Mouse (Mus musculus) hindbrain, embryonic 10.5 days (tissue): Measurements from ENCODE around the gene Hlcs. TPM values are rescaled to one million over a fixed set of nuclear protein-coding genes. Genes with fewer than 3 reads are reported as not detected.

Experiments used
- DNase-seq: peaks from one replicate; pipeline ENCODE4 v3.0.0-alpha.2; 2017; ENCODE audit warnings: low spot score
- H3K27ac ChIP-seq: fragments of 300-500 bp; sonication (generic); 2 replicates; pipeline ENCODE4 v1.5.1; 2016; ENCODE audit warnings: mild to moderate bottlenecking, moderate library complexity
- H3K27me3 ChIP-seq: fragments of 300-500 bp; sonication (generic); 2 replicates; pipeline ENCODE4 v1.6.1; 2016; ENCODE audit warnings: mild to moderate bottlenecking; ENCODE audit not compliant: poor library complexity, insufficient read depth, severe bottlenecking
- H3K36me3 ChIP-seq: fragments of 300-500 bp; sonication (generic); 2 replicates; pipeline ENCODE4 v1.6.1; 2016; ENCODE audit warnings: mild to moderate bottlenecking, moderate library complexity
- H3K4me1 ChIP-seq: fragments of 300-500 bp; sonication (generic); replicated peaks from 2 replicates; pipeline ENCODE4 v1.6.1; 2016; ENCODE audit warnings: mild to moderate bottlenecking
- H3K4me3 ChIP-seq: fragments of 300-500 bp; sonication (generic); 2 replicates; pipeline ENCODE4 v1.5.1; 2016; ENCODE audit warnings: mild to moderate bottlenecking, moderate library complexity
- H3K9me3 ChIP-seq: fragments of 300-500 bp; sonication (generic); 2 replicates; pipeline ENCODE4 v1.6.1; 2016; ENCODE audit warnings: mild to moderate bottlenecking, moderate library complexity
- WGBS: fragments of 180-500 bp; shearing (Covaris S2); methylation state at CpG from one replicate; pipeline ENCODE4 v1.1.7; 2016; 5-methylcytosine and 5-hydroxymethylcytosine counted together
- polyA plus RNA-seq: library from polyadenylated mRNA; unstranded; fragments of >200 nt; fragmentation: Nextera tagmentation; extraction: Ambion mirVana; gene quantifications from 2 replicates; pipeline ENCODE4 v1.2.1, GENCODE M21; 2016

Hlcs gene
- polyA plus RNA-seq, 1 experiment from 2014 or later: 10.3 TPM

DNA sequence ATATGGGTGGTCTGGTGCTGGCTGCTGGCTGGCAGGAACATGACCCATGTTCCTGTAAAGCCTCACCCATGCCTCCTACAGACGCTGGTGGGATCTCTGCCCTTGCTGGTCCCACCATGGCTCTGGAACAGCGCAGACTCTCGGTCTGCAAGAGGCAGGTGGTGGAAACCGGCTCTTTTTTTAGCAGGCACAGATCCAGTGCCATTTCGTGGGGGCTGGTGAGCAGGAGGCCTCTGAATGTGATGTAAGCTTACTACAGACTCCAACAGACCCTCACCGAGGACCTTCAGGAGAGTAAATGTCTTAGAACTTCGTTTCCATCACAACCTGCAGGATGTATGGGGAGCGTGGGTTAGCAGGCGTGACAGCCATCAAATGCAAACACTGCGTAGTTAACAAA is 172.6 kb downstream of the Hlcs start:
- 77% methylated on average over 10 of the region's 10 CpGs for WGBS
- H3K27me3 ChIP-seq: peaks cover 17% of the 10 kb centered on the region; the same call in 1 of the 2 replicates
- H3K9me3 ChIP-seq: peaks cover 3% of the 10 kb centered on the region; the same call in 1 of the 2 replicates
- DNase-seq: no peak
- no peak overlapping the region for H3K4me3 ChIP-seq
- H3K36me3 ChIP-seq: peaks cover 7% of the 10 kb centered on the region; the same call in 1 of the 2 replicates
- H3K4me1 ChIP-seq: peaks cover 26% of the 10 kb centered on the region
- no peak overlapping the region for H3K27ac ChIP-seq

DNA sequence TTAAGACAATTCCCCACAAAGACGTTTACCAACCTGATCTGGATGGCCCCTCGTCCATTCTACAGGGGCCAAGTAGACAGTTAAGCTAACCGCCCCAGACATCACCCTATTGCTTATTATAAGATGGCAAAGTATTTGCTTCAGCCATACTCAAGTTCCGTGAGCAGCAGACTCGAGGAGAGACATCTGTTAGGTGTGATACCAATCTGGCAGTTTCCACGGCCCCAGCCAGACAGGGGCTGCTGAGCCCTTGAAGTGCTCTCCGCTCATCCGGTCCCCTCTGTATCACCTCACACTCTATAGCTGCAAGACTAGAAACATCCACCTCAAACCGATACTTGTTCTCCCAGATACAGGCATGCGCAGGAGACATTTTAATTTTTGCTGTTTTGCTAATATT is 179.2 kb downstream of the Hlcs start:
- peaks cover 5% of the 10 kb centered on the region for H3K4me1 ChIP-seq
- peaks cover 3% of the 10 kb centered on the region; the same call in 1 of the 2 replicates for H3K9me3 ChIP-seq
- H3K36me3 ChIP-seq: peaks cover 11% of the 10 kb centered on the region
- peaks cover 17% of the 10 kb centered on the region for H3K27me3 ChIP-seq
- no peak overlapping the region for H3K27ac ChIP-seq
- no peak overlapping the region for H3K4me3 ChIP-seq
- no peak for DNase-seq
- 90% methylated on average over 10 of the region's 10 CpGs for WGBS

DNA sequence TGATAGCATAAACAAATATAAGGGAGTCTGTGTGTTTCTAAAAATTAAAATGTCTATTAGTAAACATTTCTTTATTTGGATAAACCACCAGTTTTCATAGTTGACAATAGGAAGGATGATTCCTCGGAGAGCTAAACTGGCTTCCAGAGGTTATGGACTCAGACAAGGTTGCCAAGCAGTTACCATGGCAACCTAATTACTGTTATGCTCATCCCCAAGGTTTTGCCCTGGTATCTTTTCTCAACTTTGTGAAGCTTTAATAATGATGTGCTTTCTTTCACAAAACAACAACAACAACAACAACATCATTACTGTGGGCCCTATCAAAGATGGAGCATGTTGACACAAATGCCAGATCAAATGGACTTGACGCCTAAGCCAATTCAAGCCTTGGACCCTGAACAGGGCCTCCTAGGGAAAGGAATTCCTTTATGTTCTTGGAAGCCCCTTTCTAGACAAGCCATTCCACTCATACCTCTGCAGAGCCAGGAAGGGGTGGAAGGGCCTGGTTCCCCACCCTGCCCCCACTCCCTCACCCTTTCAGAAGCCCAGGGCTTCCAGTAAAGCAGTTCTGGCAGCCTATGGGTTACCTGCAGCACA is 185.0 kb downstream of the Hlcs start:
- Histone ChIP-seq H3K9me3 (no peaks in the 10 kb centered on the region), H3K4me3 (no peak overlapping the region), H3K27me3 (peaks cover 65% of the 10 kb centered on the region), H3K4me1 (peaks cover 37% of the 10 kb centered on the region), H3K27ac (no peak overlapping the region), H3K36me3 (peaks cover 4% of the 10 kb centered on the region; the same call in 1 of the 2 replicates)
- WGBS: 16% methylated on average over 2 of the region's 2 CpGs
- peak; percentile 35 for DNase-seq

DNA sequence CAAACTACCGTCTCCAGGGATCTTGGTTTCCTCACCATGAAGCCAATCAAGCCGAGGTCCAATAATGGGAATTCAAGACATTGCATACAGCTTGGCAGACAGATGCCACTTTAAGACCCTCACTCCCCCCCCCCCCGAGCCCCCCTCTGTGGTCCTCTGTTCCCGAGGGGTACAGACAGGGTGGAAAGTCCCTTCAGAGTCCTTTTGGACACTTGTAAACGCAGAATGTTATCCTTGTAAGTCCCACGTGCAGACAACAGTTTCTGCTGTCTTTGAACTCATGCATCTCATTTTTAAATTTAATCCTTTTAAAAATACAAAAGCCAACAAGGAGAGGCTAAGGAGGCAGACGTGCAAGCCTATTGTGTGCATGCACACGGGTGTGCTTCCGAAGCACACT is 187.2 kb downstream of the Hlcs start:
- Histone ChIP-seq H3K4me3 (peak overlapping the region; percentile 64; the same call in 1 of the 2 replicates), H3K4me1 (peaks cover 37% of the 10 kb centered on the region), H3K36me3 (no peaks in the 10 kb centered on the region), H3K9me3 (no peaks in the 10 kb centered on the region), H3K27ac (no peak overlapping the region), H3K27me3 (peaks cover 83% of the 10 kb centered on the region)
- WGBS: 35% methylated on average over 9 of the region's 9 CpGs
- DNase-seq: no peak

DNA sequence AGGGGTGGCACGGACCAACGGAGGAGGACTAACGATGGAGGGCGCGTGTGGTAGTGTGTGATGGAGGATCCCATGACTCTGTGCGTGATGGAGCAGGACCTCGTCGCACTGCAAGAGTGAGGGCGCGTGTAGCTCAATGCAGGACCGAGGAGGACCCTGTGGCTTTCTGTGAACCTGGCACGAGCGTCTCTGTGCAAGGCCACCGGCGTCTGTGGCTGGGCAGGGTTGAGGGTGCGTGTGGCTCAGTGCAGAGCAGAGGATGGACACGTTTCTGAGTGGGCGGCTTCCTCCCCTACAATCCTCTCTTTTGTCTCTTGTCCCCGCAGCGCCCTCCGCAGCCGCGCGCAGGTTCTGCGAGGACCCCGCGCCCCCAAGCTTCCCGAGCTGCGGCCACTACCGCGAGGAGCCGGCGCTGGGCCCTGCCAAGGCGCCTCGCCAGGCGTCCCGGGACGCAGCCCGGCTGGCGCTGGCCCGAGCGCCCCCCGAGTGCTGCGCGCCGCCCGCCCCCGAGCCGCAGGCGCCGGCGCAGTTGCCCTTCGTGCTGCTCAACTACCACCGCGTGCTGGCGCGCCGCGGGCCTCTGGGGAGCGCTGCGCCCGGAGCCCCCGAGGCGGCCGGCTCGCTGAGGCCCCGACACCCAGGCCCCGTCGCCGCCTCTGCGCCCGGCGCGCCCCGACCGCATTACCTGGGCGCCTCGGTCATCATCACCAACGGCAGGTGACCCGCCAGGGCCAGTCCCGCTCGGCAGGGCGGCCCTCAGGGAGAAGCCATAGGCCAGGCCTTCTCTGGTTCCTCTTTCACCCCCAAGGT is 188.0 kb downstream of the Hlcs start:
- WGBS: 1% methylated on average over 83 of the region's 83 CpGs
- H3K27ac ChIP-seq: peak overlapping the region; percentile 85
- no peaks in the 10 kb centered on the region for H3K9me3 ChIP-seq
- H3K4me1 ChIP-seq: peaks cover 37% of the 10 kb centered on the region
- H3K27me3 ChIP-seq: peaks cover 82% of the 10 kb centered on the region
- peak overlapping the region; percentile 64 for H3K4me3 ChIP-seq
- H3K36me3 ChIP-seq: no peaks in the 10 kb centered on the region
- peak; percentile 55 for DNase-seq

DNA sequence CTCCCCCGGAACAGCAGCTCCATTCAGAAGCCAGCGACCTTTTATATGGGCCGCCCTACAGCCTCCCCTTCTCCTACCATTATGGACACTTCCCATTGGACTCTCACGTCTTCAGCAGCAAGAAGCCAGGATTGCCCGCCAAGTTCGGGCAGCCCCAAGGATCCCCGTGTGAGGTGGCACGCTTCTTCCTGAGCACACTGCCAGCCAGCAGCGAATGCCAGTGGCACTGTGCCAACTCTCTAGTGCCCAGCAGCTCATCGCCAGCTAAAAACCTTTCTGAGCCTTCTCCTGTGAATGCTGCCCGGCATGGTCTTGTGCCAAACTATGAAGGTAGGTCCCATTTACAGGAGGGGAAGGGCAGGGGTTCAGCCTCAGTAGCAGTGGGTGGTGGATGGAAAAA is 190.1 kb downstream of the Hlcs start:
- Histone ChIP-seq H3K9me3 (no peaks in the 10 kb centered on the region), H3K4me1 (peaks cover 26% of the 10 kb centered on the region), H3K27ac (no peak overlapping the region), H3K36me3 (no peaks in the 10 kb centered on the region), H3K4me3 (no peak overlapping the region), H3K27me3 (peaks cover 95% of the 10 kb centered on the region)
- WGBS: 85% methylated on average over 11 of the region's 11 CpGs
- DNase-seq: no peak

DNA sequence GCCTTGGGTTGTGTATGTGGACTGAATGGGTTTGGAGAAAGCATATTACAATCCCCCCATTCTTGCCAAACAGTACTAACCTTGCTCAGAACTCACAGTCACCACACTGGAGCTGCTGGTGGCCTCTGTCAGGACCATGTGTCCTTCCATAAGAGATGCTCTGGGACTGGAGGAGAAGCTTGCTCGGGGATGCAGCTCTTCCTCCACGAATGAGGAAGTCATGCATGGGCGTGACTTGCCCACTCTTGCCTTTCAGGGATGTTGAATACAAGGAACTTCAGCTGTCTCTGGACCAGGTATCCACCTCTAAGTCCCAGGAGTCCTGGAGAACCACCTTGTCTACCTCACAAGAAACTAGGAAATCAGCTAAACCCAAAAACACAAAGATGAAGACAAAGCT is 191.0 kb downstream of the Hlcs start:
- Histone ChIP-seq H3K27ac (no peak overlapping the region), H3K27me3 (peaks cover 97% of the 10 kb centered on the region), H3K36me3 (no peaks in the 10 kb centered on the region), H3K9me3 (no peaks in the 10 kb centered on the region), H3K4me3 (no peak overlapping the region), H3K4me1 (peaks cover 21% of the 10 kb centered on the region)
- WGBS: 86% methylated on average over 3 of the region's 3 CpGs
- no peak for DNase-seq

DNA sequence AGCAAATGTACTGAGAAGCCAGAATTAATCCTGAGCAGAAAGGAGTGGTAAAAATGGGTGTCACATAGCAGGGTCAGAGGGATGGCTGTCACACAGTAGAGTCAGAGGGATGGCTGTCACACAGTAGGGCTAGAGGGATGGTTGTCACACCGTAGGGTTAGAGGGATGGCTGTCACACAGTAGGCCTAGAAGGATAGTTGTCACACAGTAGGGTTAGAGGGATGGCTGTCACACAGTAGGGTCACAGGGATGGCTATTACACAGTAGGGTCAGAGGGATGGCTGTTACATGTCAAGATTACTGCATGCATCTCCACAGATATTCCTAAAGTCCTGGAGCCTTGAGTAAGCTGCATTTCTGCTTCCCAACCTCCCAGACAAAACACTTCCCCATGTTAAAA is 195.0 kb downstream of the Hlcs start:
- Histone ChIP-seq H3K27me3 (peaks cover 75% of the 10 kb centered on the region), H3K4me1 (peaks cover 6% of the 10 kb centered on the region; the same call in 1 of the 2 replicates)
- 98% methylated on average over 1 of the region's 1 CpGs for WGBS

DNA sequence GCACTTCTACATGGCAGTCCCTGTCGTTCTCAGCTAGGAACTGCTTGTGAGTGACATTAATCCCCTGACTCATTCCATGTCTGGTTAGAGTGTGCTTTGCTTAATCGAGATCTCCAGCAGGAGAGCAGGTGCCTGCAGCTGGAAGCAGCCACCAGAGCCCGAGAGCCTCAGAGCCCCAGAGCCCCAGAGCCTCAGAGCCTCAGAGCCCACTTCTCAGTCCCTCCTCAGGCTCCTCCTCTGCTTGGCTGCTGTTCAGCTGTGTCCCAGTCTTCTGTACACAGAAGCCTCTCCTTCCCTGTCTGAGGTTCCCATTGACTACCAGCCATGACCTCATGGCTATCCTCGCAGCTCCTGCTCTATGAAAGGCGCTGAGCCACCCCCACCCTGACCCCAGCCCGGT is 196.0 kb downstream of the Hlcs start:
- Histone ChIP-seq H3K4me3 (no peak overlapping the region), H3K27me3 (peaks cover 68% of the 10 kb centered on the region), H3K36me3 (no peaks in the 10 kb centered on the region), H3K4me1 (peaks cover 6% of the 10 kb centered on the region; the same call in 1 of the 2 replicates), H3K27ac (no peak overlapping the region), H3K9me3 (no peaks in the 10 kb centered on the region)
- DNase-seq: no peak
- 68% methylated on average over 6 of the region's 6 CpGs for WGBS

More for the DNA sequence above, 195.0 kb downstream of the Hlcs start:
- DNase-seq: no peak
- H3K27ac ChIP-seq: no peak overlapping the region
- H3K4me3 ChIP-seq: no peak overlapping the region
- H3K36me3 ChIP-seq: no peaks in the 10 kb centered on the region
- H3K9me3 ChIP-seq: no peaks in the 10 kb centered on the region

DNA sequence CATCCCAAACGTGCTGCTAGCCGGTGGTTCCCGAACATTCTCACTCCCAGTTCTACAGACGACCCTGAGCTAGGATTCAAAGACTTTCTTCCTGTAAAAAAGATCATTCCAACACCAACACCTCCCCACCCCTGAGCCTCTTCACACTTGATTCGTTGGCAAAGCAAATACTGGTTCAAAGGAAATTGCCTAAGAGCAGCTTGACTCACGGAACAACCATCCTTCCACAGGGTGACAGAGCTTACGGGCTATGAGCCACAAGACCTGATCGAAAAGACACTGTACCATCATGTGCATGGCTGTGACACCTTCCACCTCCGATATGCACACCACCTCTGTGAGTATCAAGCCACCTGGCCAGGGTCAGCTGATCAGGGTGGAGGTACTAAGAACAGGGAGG is 198.7 kb downstream of the Hlcs start:
- H3K27me3 ChIP-seq: peaks cover 45% of the 10 kb centered on the region
- WGBS: 83% methylated on average over 9 of the region's 9 CpGs
- H3K4me1 ChIP-seq: 0 out of 2 replicates have a peak, but pooled peaks cover 6% of the 10 kb centered on the region

DNA sequence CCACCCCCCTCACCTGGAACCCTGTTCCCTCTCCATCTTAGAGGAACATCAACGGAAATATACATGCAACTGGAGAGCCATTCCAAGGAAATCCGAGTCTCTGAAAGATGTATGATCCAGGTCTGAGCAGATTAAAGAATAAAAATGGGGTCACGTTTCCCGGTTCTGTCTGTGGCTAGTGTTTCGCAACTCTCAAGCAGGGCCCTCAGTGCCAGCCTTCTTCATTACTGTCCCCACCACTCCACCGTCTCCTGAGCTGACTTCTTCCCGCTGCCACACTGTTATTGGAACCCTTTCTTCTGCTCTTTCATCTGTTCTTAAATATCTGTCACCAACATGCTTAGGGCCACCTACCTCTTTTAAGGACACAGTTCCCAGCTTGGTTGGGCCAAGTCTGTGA is 200.2 kb downstream of the Hlcs start:
- Histone ChIP-seq H3K27ac (no peak overlapping the region), H3K4me3 (no peak overlapping the region), H3K27me3 (peaks cover 41% of the 10 kb centered on the region), H3K4me1 (0 out of 2 replicates have a peak, but pooled peaks cover 6% of the 10 kb centered on the region), H3K9me3 (no peaks in the 10 kb centered on the region), H3K36me3 (no peaks in the 10 kb centered on the region)
- 88% methylated on average over 7 of the region's 7 CpGs for WGBS
- DNase-seq: no peak

More for the DNA sequence above, 198.7 kb downstream of the Hlcs start:
- DNase-seq: no peak
- Histone ChIP-seq H3K9me3 (no peaks in the 10 kb centered on the region), H3K27ac (no peak overlapping the region), H3K36me3 (no peaks in the 10 kb centered on the region), H3K4me3 (no peak overlapping the region)

DNA sequence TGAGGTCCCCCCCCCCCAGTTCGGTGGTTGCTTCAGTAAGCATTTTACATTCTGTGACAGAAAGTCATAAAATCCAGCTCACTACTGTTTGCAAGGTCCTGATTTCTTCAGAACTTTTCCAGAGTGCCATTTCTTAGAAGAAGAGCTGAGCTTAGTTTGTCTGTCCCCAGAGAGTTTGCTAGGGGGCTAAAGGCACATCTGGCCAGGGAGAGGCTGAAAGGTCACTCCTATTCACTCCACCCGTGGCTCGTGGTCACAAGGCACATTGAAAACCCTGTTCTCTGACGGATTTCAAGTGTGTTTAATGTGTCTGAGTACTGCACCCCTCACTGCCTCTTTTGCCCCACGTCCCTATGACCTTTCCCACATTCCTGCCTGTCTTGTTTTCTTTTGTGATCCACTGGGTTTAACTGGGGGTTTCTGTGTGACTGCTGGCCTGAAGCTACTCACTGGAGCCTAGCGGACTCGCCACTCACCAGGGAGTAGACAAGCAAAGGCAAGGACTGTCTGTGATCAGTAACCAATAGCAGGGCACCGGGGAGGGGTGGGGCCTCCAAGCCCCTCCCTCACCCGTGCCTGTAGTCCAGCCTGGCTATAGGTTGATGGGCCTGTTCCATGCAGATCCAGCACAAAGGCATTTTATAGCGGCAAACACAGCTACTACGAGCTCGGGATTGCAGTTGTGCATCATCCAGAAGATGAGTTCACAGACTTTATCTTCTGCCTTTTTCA is 215.5 kb downstream of the Hlcs start:
- Histone ChIP-seq H3K36me3 (no peaks in the 10 kb centered on the region), H3K27ac (no peak overlapping the region), H3K27me3 (peaks cover 94% of the 10 kb centered on the region), H3K4me1 (peaks cover 29% of the 10 kb centered on the region), H3K4me3 (0 out of 2 replicates have a peak overlapping the region, but pooled peaks have one; percentile 13), H3K9me3 (no peaks in the 10 kb centered on the region)
- 3% methylated on average over 12 of the region's 12 CpGs for WGBS
- peak; percentile 64 for DNase-seq
